Mouse (Mus musculus) testis, adult 2 months (tissue): ENCODE measurements around the gene Slbp. TPM values are rescaled to one million over a fixed set of nuclear protein-coding genes. Genes with fewer than 3 reads are reported as not detected.
A peak's percentile ranks its signal among the peaks of the same experiment; 100 is the strongest.

ENCODE experiments used
- H3K27ac ChIP-seq: fragments of 200-500 bp; 2 replicates; pipeline ENCODE4 v1.5.1; 2012; ENCODE audit warnings: low read depth, low read length; ENCODE audit not compliant: control insufficient read depth, insufficient read depth
- H3K27me3 ChIP-seq: fragments of 200-500 bp; 2 replicates; pipeline ENCODE4 v1.6.1; 2012; ENCODE audit warnings: mild to moderate bottlenecking, low read length, moderate library complexity; ENCODE audit not compliant: control insufficient read depth, insufficient read depth
- H3K36me3 ChIP-seq: fragments of 200-500 bp; 2 replicates; pipeline ENCODE4 v1.6.1; 2012; ENCODE audit warnings: mild to moderate bottlenecking, low read length; ENCODE audit not compliant: control insufficient read depth, insufficient read depth
- H3K4me1 ChIP-seq: fragments of 200-500 bp; 2 replicates; pipeline ENCODE4 v1.6.1; 2012; ENCODE audit warnings: low read length; ENCODE audit not compliant: control insufficient read depth, insufficient read depth
- H3K4me3 ChIP-seq: fragments of 200-500 bp; 2 replicates; pipeline ENCODE4 v1.5.1; 2012; ENCODE audit warnings: low read depth, mild to moderate bottlenecking, low read length, moderate library complexity, mixed read lengths; ENCODE audit not compliant: control insufficient read depth
- CTCF ChIP-seq: fragments of 200-500 bp; IDR thresholded peaks from 2 replicates; pipeline ENCODE4 v1.5.1; 2012; ENCODE audit warnings: low read depth, mild to moderate bottlenecking, inconsistent platforms, low read length, moderate library complexity; ENCODE audit not compliant: control insufficient read depth, insufficient read depth, insufficient replicate concordance
- POLR2A ChIP-seq: fragments of 200-500 bp; IDR thresholded peaks from 2 replicates; pipeline ENCODE4 v1.6.1; 2012; ENCODE audit warnings: low read depth, mild to moderate bottlenecking, inconsistent platforms, low read length, moderate library complexity; ENCODE audit not compliant: control insufficient read depth
- polyA plus RNA-seq: library from polyadenylated mRNA; depleted of rRNA; stranded (reverse); fragments of >200 nt; gene quantifications from 2 replicates; pipeline ENCODE4 v1.2.3, GENCODE M21; 2012; rRNA removed

Gene Slbp
- polyA plus RNA-seq, 1 experiment: 68.0 TPM

DNA sequence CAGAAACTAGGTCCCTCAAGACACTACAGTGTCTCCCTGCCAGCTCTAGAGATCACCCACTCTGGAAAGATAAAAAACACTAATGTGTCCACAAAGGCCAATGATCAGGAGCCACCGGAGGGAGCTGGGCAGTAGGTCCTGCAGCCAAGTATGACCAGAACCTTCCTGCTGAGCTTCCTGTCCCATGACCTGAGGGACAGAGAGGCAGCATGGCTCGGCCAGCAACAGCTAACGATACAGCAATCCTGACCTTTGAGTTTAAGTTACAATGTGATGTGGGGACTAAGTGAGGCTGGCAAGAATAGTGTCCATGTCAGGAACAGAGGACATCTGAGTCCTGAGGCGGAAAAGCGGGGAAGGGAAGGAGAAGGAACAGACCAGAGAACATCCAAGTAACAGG lies 47.1 kb downstream of the Slbp start:
- TF ChIP-seq CTCF: no peak
- no peak overlapping the region for H3K27ac ChIP-seq
- no peaks in the 10 kb centered on the region; the same call in none of the 2 replicates for H3K36me3 ChIP-seq
- no peaks in the 10 kb centered on the region for H3K27me3 ChIP-seq
- H3K4me3 ChIP-seq: no peak overlapping the region
- no peaks in the 10 kb centered on the region for H3K4me1 ChIP-seq

DNA sequence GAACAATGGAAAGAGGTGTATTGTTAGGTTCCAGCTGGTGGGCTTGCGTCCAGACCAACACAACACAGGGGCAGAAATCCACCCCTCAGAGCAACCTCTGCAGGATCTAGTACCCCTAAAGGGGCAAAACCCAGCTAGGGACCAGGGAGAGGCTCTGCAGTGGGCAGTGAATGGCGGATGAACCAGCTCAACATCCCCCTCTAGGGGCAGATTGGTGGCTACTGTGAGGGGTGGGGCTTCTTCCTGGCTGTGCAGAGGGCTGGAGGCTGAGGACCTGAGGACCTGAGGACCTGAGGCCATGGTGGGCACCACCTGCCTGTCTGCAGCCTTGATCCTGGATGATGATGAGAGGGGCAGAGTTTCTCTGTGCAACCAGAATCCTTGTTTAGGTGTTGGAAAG lies 58.8 kb downstream of the Slbp start:
- Histone ChIP-seq H3K4me3 (no peak overlapping the region), H3K4me1 (no peaks in the 10 kb centered on the region), H3K27ac (no peak overlapping the region), H3K36me3 (no peaks in the 10 kb centered on the region), H3K27me3 (no peaks in the 10 kb centered on the region)
- TF ChIP-seq POLR2A (no peak), CTCF (no peak; the same call in 1 of the 2 replicates)

DNA sequence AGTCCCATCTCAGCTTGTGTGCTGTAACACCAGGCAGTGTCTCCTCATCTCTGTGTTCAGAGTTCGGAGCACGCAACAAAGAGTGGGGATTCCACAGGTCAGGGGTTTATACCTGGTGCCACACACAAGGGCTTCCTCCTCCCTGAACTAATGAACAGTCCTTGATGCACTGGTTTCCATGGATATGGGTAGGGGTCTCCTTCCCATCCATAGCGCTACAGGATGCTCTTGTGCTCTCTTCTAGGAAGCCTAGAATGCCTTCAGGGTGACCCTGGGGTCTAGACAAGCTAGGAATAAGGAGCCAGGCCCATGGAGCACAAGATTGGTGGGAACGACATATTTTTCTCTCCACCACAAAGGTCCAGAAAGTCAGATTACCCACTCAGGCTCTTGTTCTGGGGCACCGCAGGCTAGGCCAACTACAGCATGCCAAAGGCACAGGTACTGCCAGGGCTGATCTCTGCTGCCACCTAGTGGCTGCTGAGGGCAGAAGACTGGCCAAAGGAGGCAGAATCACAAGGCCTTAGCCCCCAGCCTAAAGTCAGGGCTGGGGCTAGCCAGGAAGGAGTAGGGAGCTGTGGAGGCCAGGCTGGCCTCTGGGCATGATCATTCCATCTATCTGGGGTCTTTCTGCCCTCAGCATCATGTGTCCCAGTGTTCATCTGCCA lies 63.0 kb downstream of the Slbp start:
- H3K27me3 ChIP-seq: no peaks in the 10 kb centered on the region
- H3K4me3 ChIP-seq: no peak overlapping the region
- no peaks in the 10 kb centered on the region for H3K4me1 ChIP-seq
- TF ChIP-seq POLR2A (no peak), CTCF (peak; percentile 97)
- H3K27ac ChIP-seq: no peak overlapping the region
- no peaks in the 10 kb centered on the region for H3K36me3 ChIP-seq

- no peak overlapping the region for H3K27ac ChIP-seq
- no peaks in the 10 kb centered on the region for H3K4me1 ChIP-seq
- H3K27me3 ChIP-seq: no peaks in the 10 kb centered on the region
- H3K4me3 ChIP-seq: no peak overlapping the region
- H3K36me3 ChIP-seq: no peaks in the 10 kb centered on the region
- no peak for TF ChIP-seq CTCF
- TF ChIP-seq POLR2A: no peak
These were observed 64.3 kb downstream of the Slbp start for GRCm38 (mm10) chr5:33588066-33588465.

- H3K4me3 ChIP-seq: no peak overlapping the region
- no peaks in the 10 kb centered on the region for H3K27me3 ChIP-seq
- no peaks in the 10 kb centered on the region for H3K4me1 ChIP-seq
- no peak for TF ChIP-seq CTCF
- TF ChIP-seq POLR2A: no peak
- no peak overlapping the region for H3K27ac ChIP-seq
- no peaks in the 10 kb centered on the region for H3K36me3 ChIP-seq
These were observed 64.8 kb downstream of the Slbp start for GRCm38 (mm10) chr5:33587498-33588058.

Other genes with a start within 250 kb of the Slbp start
- gene Nkx1-1, start 218.6 kb downstream of the Slbp start, polyA plus RNA-seq: 0.22 and 0.47 TPM in 2 replicates
- gene Fam53a, start 22.9 kb downstream of the Slbp start, polyA plus RNA-seq: 16.4 and 17.6 TPM in 2 replicates
- gene Gm9903, start 22.6 kb downstream of the Slbp start, polyA plus RNA-seq: 23.7 and 24.9 TPM in 2 replicates
- gene Tacc3, start 5.6 kb upstream of the Slbp start, polyA plus RNA-seq: 42.6 and 42.8 TPM in 2 replicates
- gene Tmem129, start 5.8 kb upstream of the Slbp start, polyA plus RNA-seq: 50.6 and 56.1 TPM in 2 replicates
- 3.8 and 4.3 TPM in 2 replicates for gene Fgfr3, start 69.1 kb upstream of the Slbp start, polyA plus RNA-seq
- 24.1 and 26.1 TPM in 2 replicates for gene Letm1, start 130.2 kb upstream of the Slbp start, polyA plus RNA-seq
- 48.5 and 54.5 TPM in 2 replicates for gene Nsd2, start 168.2 kb upstream of the Slbp start, polyA plus RNA-seq